Comparison of ENCODE assay signal across 10 mouse cellular contexts in genomic region chr14:17988580-17988979, GRCm38 (mm10).
"Had no signal": no experiment of that assay in that cellular context is flagged by ENCODE, and none has a peak within 500 bp of the region (broad histone marks: within the 10 kb centered on the region; RNA-seq: fewer than 3 reads in every experiment).

No protein-coding gene starts in this region.

- DNase-seq: liver, embryonic 13.5 days; liver, postnatal 0 days; retina, postnatal 1 day; right cerebral cortex, adult 18-20 months; right cerebral cortex, postnatal 25 days; thymus, adult 2 months; thymus, postnatal 36 days had no signal

- ATAC-seq: liver, postnatal 0 days; lung, postnatal 0 days; midbrain, embryonic 13.5 days; midbrain, embryonic 16.5 days had no signal
